Mouse (Mus musculus): Measurements from ENCODE around the gene Slco2b1.

- TF ChIP-seq CTCF (IDR thresholded peaks at IDR 0.05; ENCODE audit: low read depth, low read length) (no peak), TAL1 (conservative IDR thresholded peaks at IDR 0.05; ENCODE audit: low read depth, low read length) (no peak), GATA2 (IDR thresholded peaks at IDR 0.05; ENCODE audit: borderline replicate concordance, low read depth, low read length) (no peak), GATA1 (IDR thresholded peaks at IDR 0.05; ENCODE audit: borderline replicate concordance, low read length) (no peak), POLR2AphosphoS5 (IDR thresholded peaks at IDR 0.05; ENCODE audit: insufficient replicate concordance, low read depth, low read length) (no peak)
These were observed 92.3 kb downstream of the Slco2b1 start for GRCm38 (mm10) chr7:99618860-99619259.

Measured in G1E (cell line).